Mouse (Mus musculus): ENCODE results near the gene 1700113H08Rik. TPM values are rescaled to one million over a fixed set of nuclear protein-coding genes. Genes with fewer than 3 reads are reported as not detected.

1700113H08Rik gene
- polyA plus RNA-seq, 1 experiment from 2014 or later, result not detected

DNA sequence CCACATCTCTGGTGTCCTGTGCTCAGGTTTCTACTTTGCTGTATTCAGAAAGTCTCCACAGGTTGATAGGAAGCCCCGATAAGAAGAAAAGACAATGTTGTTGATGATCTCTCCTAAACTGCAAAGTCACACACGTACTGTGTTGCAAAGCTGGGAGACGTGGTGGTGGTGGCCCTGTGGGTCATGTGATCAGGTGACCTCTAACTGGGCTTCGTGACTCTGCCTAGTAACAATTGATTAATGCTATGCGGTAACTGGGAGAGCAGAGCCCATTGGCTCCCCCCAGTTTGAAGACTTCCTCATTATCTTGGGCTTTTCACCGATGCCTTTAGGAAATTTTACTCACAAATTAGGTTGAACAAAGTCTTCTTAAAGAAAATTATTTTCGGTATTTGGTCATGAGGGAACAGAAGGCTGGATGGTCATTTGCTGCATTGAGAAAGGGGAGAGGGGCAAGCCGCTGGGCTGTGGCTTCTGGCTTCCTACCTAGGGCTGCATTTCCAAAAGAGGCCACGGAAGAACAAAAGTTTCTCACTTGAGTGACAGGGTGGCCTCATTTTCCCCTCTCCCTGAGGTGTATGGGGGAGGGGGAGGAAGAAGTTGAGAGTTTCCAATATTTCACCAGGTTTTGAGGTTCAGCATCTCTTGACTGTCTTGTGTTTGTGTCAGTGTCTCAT lies 181.6 kb downstream of the 1700113H08Rik start:
- Histone ChIP-seq H3K4me3 (no peak overlapping the region), H3K4me2 (replicated peaks) (no peak overlapping the region), H3K27me3 (no peaks in the 10 kb centered on the region), H3K27ac (no peak overlapping the region), H3K36me3 (no peaks in the 10 kb centered on the region), H3K9me3 (no peaks in the 10 kb centered on the region), H3K9ac (no peak overlapping the region), H3K4me1 (no peaks in the 10 kb centered on the region)
- ATAC-seq (ENCODE audit: low FRiP score, low read depth), result no peak
- WGBS, result 80% methylated on average over 9 of the region's 9 CpGs

DNA sequence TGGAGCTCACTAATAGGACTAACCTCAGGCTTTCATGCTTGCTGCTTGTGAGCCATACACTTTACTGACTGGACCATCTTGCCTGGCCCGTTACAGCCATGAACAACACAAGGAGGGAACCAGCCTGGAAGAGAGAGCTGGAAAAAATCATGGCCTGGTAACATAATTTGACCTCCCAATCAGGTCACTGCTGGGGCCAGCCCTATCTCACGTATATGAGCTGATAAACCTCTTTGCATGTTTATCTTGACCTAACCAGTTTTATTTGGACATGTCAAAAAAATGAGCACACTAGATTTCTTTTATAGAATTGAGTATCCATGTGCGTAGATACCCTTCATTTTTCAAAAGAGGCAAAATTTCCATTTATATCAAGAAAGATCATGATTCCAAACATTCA lies 213.9 kb downstream of the 1700113H08Rik start:
- no peak for ATAC-seq (ENCODE audit: low FRiP score, low read depth)
- no peak overlapping the region for H3K4me2 ChIP-seq (replicated peaks)

DNA sequence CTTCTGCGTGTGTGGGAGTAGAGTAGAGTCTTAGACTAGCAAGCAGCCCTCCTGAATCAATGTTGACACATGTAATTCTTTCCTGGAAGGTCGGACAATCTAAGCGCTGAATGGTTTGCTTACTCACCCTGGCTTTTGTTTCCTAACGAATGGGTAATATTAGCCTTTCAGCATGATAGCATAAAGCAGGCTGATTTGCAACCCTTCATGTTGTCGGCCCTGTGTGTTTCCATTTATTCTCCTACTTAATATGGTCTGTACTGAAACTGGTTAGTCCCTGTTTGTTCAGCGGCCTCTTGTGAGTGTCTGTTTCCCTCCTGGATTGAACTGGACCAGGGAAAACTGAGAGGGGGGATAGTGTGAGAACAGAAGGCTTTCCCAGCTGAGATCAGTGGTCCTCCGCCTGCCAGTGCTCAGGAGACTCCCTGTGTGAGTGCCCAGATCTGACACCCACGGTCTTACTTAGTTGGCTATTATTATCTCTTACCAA lies 214.3 kb downstream of the 1700113H08Rik start:
- 72% methylated on average over 8 of the region's 8 CpGs for WGBS
- Histone ChIP-seq H3K4me1 (no peaks in the 10 kb centered on the region), H3K4me3 (no peak overlapping the region), H3K27ac (no peak overlapping the region), H3K27me3 (no peaks in the 10 kb centered on the region), H3K9ac (no peak overlapping the region), H3K4me2 (replicated peaks) (no peak overlapping the region), H3K9me3 (no peaks in the 10 kb centered on the region), H3K36me3 (no peaks in the 10 kb centered on the region)
- no peak for ATAC-seq (ENCODE audit: low FRiP score, low read depth)

More for the DNA sequence above, 213.9 kb downstream of the 1700113H08Rik start:
- no peak overlapping the region for H3K9ac ChIP-seq
- H3K27me3 ChIP-seq, result no peaks in the 10 kb centered on the region
- H3K27ac ChIP-seq, result no peak overlapping the region
- 76% methylated on average over 3 of the region's 3 CpGs for WGBS
- no peaks in the 10 kb centered on the region for H3K36me3 ChIP-seq
- H3K9me3 ChIP-seq, result no peaks in the 10 kb centered on the region
- H3K4me3 ChIP-seq, result no peak overlapping the region
- H3K4me1 ChIP-seq, result no peaks in the 10 kb centered on the region

DNA sequence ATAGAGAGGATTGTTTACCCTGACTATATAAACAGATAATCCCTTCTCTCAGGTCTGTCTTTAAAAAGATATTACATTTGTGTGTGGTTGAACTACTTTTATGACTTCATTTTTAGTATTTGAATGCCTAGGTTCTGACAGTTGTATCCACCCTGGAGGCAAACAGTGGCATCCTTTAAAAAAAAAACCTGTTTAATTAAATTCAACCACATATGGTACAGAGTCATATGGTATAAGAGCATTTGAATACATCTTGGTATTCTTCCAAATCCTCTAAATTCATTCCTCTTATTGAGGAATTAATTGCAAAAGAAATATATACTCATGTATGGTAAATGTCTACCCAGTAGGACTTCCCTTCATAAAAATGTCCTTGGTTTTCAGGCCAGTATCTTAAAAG lies 217.2 kb downstream of the 1700113H08Rik start:
- no peak for ATAC-seq (ENCODE audit: low FRiP score, low read depth)
- Histone ChIP-seq H3K4me3 (no peak overlapping the region), H3K27me3 (no peaks in the 10 kb centered on the region)

More for the DNA sequence above, 217.2 kb downstream of the 1700113H08Rik start:
- Histone ChIP-seq H3K4me2 (replicated peaks) (no peak overlapping the region), H3K27ac (no peak overlapping the region), H3K4me1 (no peaks in the 10 kb centered on the region), H3K36me3 (no peaks in the 10 kb centered on the region), H3K9me3 (no peaks in the 10 kb centered on the region), H3K9ac (no peak overlapping the region)

Other genes with a start within 250 kb of the 1700113H08Rik start
- 0.22 and 0.32 TPM in 2 replicates for gene Stab2, start 50.0 kb upstream of the 1700113H08Rik start, polyA plus RNA-seq (2015; fragmentation: Nextera tagmentation; extraction: Ambion mirVana)

Data from limb, embryonic 13.5 days (tissue).